Mouse (Mus musculus): ENCODE results near the gene Doxl2. TPM values are rescaled to one million over a fixed set of nuclear protein-coding genes. Genes with fewer than 3 reads are reported as not detected.
A peak's percentile ranks its signal among the peaks of the same experiment; 100 is the strongest.

The Doxl2 gene
- polyA plus RNA-seq, 1 experiment from 2014 or later: not detected

DNA sequence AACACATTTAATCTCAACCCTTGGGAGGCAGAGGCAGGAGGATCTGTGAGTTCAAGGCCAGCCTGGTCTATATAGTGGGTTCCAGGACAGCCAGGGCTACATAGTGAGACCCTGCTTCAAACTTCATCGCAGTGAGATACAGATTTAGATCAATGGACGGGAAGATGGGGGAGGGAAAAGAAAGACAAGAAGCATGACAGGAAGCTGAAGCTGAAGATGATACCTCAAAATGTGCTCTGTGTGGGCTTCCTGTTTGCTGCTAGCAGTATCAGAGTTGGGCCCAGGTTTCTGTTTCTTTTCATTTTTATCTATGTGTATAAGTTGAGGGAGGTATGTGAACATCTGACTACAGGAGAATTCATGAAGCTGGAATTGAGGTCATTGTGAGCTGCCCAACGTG, 38.7 kb downstream of the Doxl2 start:
- H3K27me3 ChIP-seq (replicated peaks; ENCODE audit: control insufficient read depth, insufficient read depth, low read length): no peaks in the 10 kb centered on the region
- no peak for ATAC-seq
- H3K9ac ChIP-seq (ENCODE audit: low read length): no peak overlapping the region
- no peak overlapping the region for H3K27ac ChIP-seq (ENCODE audit: low read depth, low read length)
- no peaks in the 10 kb centered on the region for H3K36me3 ChIP-seq (ENCODE audit: control insufficient read depth, insufficient read depth, low read length)
- DNase-seq (ENCODE audit: low spot score): no peak
- peaks cover 7% of the 10 kb centered on the region; the same call in 1 of the 2 replicates for H3K4me1 ChIP-seq (ENCODE audit: control insufficient read depth, insufficient read depth, low read length)
- no peak overlapping the region for H3K4me3 ChIP-seq (ENCODE audit: low read depth, low read length)
- 94% methylated on average over 3 of the region's 3 CpGs for WGBS
- no peaks in the 10 kb centered on the region for H3K9me3 ChIP-seq (replicated peaks; ENCODE audit: control insufficient read depth, low read length)
- no peak overlapping the region for H3K4me2 ChIP-seq (ENCODE audit: low read length)

DNA sequence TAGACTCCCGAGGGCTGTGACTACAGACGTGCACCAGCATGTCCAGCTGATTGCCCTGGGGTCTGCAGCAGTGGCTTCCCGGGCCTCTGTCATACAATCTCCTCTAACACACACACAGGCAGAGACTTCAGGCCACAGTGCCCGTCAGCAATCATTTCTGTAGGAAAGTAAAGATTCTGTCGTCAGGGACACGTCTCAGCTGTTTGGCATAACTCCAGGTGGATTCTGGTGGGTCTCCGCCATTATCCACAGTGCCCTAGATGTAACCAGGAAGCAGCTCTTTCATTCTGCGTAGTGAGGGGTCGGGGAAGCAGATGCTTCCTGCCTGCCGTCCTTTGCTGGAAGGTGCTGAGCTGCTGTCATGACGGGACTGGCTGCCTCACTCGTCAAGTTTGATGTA, 42.4 kb downstream of the Doxl2 start:
- H3K36me3 ChIP-seq (ENCODE audit: control insufficient read depth, insufficient read depth, low read length): no peaks in the 10 kb centered on the region
- WGBS: 69% methylated on average over 12 of the region's 12 CpGs
- H3K4me1 ChIP-seq (ENCODE audit: control insufficient read depth, insufficient read depth, low read length): peaks cover 12% of the 10 kb centered on the region
- no peaks in the 10 kb centered on the region for H3K27me3 ChIP-seq (replicated peaks; ENCODE audit: control insufficient read depth, insufficient read depth, low read length)
- no peak overlapping the region for H3K9ac ChIP-seq (ENCODE audit: low read length)
- H3K4me2 ChIP-seq (ENCODE audit: low read length): no peak overlapping the region
- H3K9me3 ChIP-seq (replicated peaks; ENCODE audit: control insufficient read depth, low read length): no peaks in the 10 kb centered on the region
- no peak for ATAC-seq
- no peak overlapping the region for H3K27ac ChIP-seq (ENCODE audit: low read depth, low read length)
- no peak overlapping the region for H3K4me3 ChIP-seq (ENCODE audit: low read depth, low read length)
- DNase-seq (ENCODE audit: low spot score): no peak

DNA sequence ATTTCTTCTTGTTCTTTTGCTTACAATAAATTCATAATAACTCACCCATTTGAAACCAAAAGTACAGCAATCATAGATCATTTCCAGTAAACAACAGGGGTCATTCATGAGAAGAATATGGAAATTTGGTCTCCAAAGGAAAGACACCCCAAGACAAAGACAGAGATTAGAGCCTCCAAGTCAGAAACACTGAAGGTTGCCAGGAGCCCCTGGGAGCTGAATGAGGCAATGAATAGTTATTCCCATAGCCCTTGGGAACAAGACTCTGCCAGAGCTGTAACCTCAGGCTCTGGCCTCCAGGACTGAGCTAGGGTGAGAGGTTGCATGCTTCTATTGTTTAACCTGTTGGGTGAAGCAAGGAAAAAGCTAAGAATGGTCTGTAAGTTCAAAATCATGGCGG, 44.6 kb downstream of the Doxl2 start:
- no peaks in the 10 kb centered on the region for H3K36me3 ChIP-seq (ENCODE audit: control insufficient read depth, insufficient read depth, low read length)
- DNase-seq (ENCODE audit: low spot score) (no peak), ATAC-seq (no peak)
- H3K27me3 ChIP-seq (replicated peaks; ENCODE audit: control insufficient read depth, insufficient read depth, low read length): no peaks in the 10 kb centered on the region
- no peak overlapping the region for H3K4me2 ChIP-seq (ENCODE audit: low read length)
- peaks cover 12% of the 10 kb centered on the region for H3K4me1 ChIP-seq (ENCODE audit: control insufficient read depth, insufficient read depth, low read length)
- no peak overlapping the region for H3K9ac ChIP-seq (ENCODE audit: low read length)
- H3K4me3 ChIP-seq (ENCODE audit: low read depth, low read length): no peak overlapping the region
- 86% methylated on average over 1 of the region's 1 CpGs for WGBS
- no peaks in the 10 kb centered on the region for H3K9me3 ChIP-seq (replicated peaks; ENCODE audit: control insufficient read depth, low read length)
- H3K27ac ChIP-seq (ENCODE audit: low read depth, low read length): no peak overlapping the region

DNA sequence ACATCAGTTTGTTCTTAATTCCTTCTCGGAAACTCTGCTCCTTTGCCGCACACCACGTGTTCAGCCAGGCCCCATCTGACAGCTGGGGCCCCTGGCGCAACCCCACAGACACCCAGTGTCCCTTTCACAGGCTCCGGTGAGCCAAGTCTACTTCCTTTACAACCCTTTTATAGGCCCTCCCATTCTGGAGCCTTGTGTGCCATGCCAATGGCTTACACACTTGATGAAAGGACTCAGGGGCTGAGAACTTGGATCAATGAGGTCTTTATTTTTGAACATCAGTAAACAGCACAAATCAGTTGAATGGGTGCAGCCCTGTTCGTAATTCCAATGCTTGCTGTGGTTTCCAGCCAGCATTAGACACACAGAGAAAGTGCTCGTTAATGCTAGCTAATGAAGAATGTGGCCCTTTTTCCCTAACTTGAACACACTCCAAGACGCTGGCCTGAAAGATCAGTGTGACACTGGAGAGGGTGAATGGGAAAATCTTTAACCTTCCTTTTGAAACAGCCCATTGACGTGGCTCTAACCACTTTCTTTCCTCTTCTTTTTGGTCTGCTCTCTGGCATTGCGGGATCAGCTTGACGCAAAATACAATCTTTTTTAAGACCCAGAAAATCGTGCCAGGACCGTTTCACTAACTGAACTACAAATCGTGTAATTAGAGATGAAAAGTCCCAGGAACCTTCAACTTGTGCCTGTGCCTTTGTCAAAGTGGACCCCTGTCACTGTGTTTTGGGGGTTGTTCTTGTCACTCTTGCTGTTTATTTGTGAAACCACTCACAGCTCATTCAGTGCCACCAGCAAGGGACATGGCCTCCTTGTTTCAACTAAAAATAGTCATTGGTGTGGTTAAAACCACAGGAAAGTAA, 46.6 kb downstream of the Doxl2 start:
- H3K36me3 ChIP-seq (ENCODE audit: control insufficient read depth, insufficient read depth, low read length): no peaks in the 10 kb centered on the region
- H3K4me3 ChIP-seq (ENCODE audit: low read depth, low read length): no peak overlapping the region
- 0 out of 2 replicates have a peak, but pooled peaks cover 2% of the 10 kb centered on the region for H3K27me3 ChIP-seq (replicated peaks; ENCODE audit: control insufficient read depth, insufficient read depth, low read length)
- H3K27ac ChIP-seq (ENCODE audit: low read depth, low read length): 0 out of 2 replicates have a peak overlapping the region, but pooled peaks have one; percentile 52
- DNase-seq (ENCODE audit: low spot score): peak; percentile 94
- ATAC-seq: peak; percentile 95
- no peak overlapping the region for H3K4me2 ChIP-seq (ENCODE audit: low read length)
- H3K9me3 ChIP-seq (replicated peaks; ENCODE audit: control insufficient read depth, low read length): no peaks in the 10 kb centered on the region
- WGBS: 7% methylated on average over 14 of the region's 14 CpGs
- H3K9ac ChIP-seq (ENCODE audit: low read length): no peak overlapping the region
- H3K4me1 ChIP-seq (ENCODE audit: control insufficient read depth, insufficient read depth, low read length): peaks cover 12% of the 10 kb centered on the region

DNA sequence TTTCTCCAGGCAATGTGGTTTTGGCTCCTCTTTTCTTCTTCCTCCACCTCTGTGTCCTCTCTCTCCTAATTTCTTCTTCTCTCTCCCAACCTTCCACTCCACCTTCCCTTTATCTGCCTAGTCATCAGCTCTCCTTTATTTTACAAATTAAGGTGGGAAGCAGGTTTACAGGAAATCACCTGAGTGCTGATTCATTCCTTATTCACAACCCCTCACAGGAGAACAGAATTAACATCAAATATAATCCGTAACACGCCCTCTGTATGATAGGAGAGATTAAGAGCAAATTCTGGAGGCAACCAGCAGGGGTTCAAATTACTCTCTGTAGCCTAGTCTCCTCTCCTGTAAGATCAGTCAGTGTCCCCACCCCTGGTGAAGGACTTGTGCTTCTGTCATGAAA, 47.6 kb downstream of the Doxl2 start:
- Histone ChIP-seq H3K9me3 (replicated peaks; ENCODE audit: control insufficient read depth, low read length) (no peaks in the 10 kb centered on the region), H3K4me2 (ENCODE audit: low read length) (no peak overlapping the region), H3K9ac (ENCODE audit: low read length) (no peak overlapping the region), H3K4me3 (ENCODE audit: low read depth, low read length) (no peak overlapping the region), H3K27ac (ENCODE audit: low read depth, low read length) (no peak overlapping the region), H3K27me3 (replicated peaks; ENCODE audit: control insufficient read depth, insufficient read depth, low read length) (0 out of 2 replicates have a peak, but pooled peaks cover 2% of the 10 kb centered on the region), H3K36me3 (ENCODE audit: control insufficient read depth, insufficient read depth, low read length) (no peaks in the 10 kb centered on the region), H3K4me1 (ENCODE audit: control insufficient read depth, insufficient read depth, low read length) (peaks cover 12% of the 10 kb centered on the region)
- WGBS: 81% methylated on average over 2 of the region's 2 CpGs
- ATAC-seq: no peak
- DNase-seq (ENCODE audit: low spot score): no peak

DNA sequence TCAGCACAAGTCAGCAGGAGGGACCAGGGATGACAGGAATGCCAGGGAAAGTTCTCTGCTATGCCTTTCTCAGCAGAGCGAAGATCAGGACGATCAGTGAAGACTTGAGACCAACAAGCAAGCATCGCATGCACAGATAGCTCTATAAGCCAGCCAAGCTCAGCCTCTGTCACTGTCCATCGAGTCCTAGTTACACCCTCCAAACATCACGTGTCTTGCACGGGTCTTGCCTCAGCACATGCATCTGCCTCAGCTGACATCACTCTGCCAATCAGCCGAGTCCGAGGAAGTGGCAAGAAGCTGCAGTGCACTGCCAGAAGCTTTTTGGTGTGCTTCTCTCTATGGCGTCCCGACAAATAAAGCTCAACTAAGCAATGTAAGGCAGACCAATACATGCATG, 48.6 kb downstream of the Doxl2 start:
- Histone ChIP-seq H3K36me3 (ENCODE audit: control insufficient read depth, insufficient read depth, low read length) (no peaks in the 10 kb centered on the region), H3K9ac (ENCODE audit: low read length) (no peak overlapping the region), H3K9me3 (replicated peaks; ENCODE audit: control insufficient read depth, low read length) (no peaks in the 10 kb centered on the region), H3K4me1 (ENCODE audit: control insufficient read depth, insufficient read depth, low read length) (peaks cover 12% of the 10 kb centered on the region), H3K27me3 (replicated peaks; ENCODE audit: control insufficient read depth, insufficient read depth, low read length) (0 out of 2 replicates have a peak, but pooled peaks cover 2% of the 10 kb centered on the region), H3K4me2 (ENCODE audit: low read length) (no peak overlapping the region), H3K27ac (ENCODE audit: low read depth, low read length) (no peak overlapping the region), H3K4me3 (ENCODE audit: low read depth, low read length) (no peak overlapping the region)
- 88% methylated on average over 10 of the region's 10 CpGs for WGBS
- no peak for ATAC-seq
- DNase-seq (ENCODE audit: low spot score): no peak

DNA sequence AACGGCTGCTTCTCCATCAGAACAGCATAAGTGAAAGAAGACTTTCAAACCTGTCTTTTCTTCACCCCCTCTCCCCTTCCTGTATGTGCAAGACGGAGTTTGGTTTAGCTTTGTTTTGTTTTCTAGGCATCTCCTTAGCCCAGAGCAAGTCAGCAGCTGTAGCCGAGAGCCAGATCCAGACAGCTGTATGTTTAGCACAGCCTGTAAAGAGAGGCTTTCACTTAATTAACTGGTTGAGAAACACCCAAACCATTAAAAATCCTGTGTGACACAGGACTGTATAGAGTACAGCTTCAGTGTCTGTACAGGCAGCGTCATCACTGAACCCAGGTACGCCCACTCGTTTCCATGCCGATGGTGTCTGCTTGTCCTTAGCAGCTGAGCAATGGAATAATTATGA, 50.5 kb downstream of the Doxl2 start:
- no peak for ATAC-seq
- no peak overlapping the region for H3K4me2 ChIP-seq (ENCODE audit: low read length)

DNA sequence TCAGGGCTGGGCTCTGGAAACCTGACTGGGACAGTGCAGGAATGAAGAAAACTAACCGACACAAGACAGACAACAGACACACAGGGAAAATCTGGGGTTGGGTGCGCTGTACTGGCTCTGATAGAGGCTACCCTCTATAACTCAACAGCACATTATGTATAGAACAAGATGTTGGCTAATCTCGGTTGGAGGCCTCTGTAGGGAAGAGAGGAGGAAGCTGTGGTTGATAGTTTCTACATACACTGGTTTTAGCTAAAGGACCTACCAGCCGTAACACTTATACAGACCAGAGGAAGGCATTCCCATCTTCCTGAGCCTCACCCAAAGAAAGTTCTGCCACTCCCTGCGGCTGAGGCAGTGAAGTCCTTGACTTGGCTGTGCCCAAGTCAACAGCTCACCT, 51.7 kb downstream of the Doxl2 start:
- no peak overlapping the region for H3K4me3 ChIP-seq (ENCODE audit: low read depth, low read length)
- ATAC-seq (no peak), DNase-seq (ENCODE audit: low spot score) (no peak)
- no peaks in the 10 kb centered on the region for H3K36me3 ChIP-seq (ENCODE audit: control insufficient read depth, insufficient read depth, low read length)
- H3K9ac ChIP-seq (ENCODE audit: low read length): no peak overlapping the region
- 92% methylated on average over 5 of the region's 5 CpGs for WGBS
- H3K4me2 ChIP-seq (ENCODE audit: low read length): no peak overlapping the region
- H3K27ac ChIP-seq (ENCODE audit: low read depth, low read length): no peak overlapping the region
- no peaks in the 10 kb centered on the region for H3K9me3 ChIP-seq (replicated peaks; ENCODE audit: control insufficient read depth, low read length)
- H3K27me3 ChIP-seq (replicated peaks; ENCODE audit: control insufficient read depth, insufficient read depth, low read length): 0 out of 2 replicates have a peak, but pooled peaks cover 2% of the 10 kb centered on the region
- peaks cover 3% of the 10 kb centered on the region for H3K4me1 ChIP-seq (ENCODE audit: control insufficient read depth, insufficient read depth, low read length)

More for the DNA sequence above, 50.5 kb downstream of the Doxl2 start:
- DNase-seq (ENCODE audit: low spot score): no peak
- Histone ChIP-seq H3K36me3 (ENCODE audit: control insufficient read depth, insufficient read depth, low read length) (no peaks in the 10 kb centered on the region), H3K9ac (ENCODE audit: low read length) (no peak overlapping the region), H3K9me3 (replicated peaks; ENCODE audit: control insufficient read depth, low read length) (no peaks in the 10 kb centered on the region), H3K27ac (ENCODE audit: low read depth, low read length) (no peak overlapping the region), H3K4me3 (ENCODE audit: low read depth, low read length) (no peak overlapping the region), H3K27me3 (replicated peaks; ENCODE audit: control insufficient read depth, insufficient read depth, low read length) (0 out of 2 replicates have a peak, but pooled peaks cover 2% of the 10 kb centered on the region), H3K4me1 (ENCODE audit: control insufficient read depth, insufficient read depth, low read length) (peaks cover 6% of the 10 kb centered on the region)
- 60% methylated on average over 7 of the region's 7 CpGs for WGBS

DNA sequence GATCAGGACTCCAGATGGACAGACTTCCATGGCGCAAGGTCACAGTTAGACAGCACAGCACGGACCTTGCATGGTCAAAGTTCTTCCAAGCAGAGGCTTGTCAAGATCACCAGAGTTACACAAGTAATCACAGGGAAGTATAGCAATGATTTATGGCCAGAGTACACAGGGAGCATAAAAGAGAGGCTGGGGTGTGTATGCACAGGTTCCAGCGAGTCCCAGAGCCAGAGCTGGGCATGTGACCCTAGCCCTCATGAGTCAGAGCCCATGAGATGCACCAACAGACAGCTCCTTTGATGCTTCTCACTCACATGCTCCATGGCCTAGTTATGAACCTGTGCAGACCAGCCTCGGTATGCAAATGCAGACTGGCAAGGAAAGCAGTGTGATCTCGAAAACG, 53.3 kb downstream of the Doxl2 start:
- no peak overlapping the region for H3K4me3 ChIP-seq (ENCODE audit: low read depth, low read length)
- H3K4me2 ChIP-seq (ENCODE audit: low read length): no peak overlapping the region
- no peaks in the 10 kb centered on the region for H3K9me3 ChIP-seq (replicated peaks; ENCODE audit: control insufficient read depth, low read length)
- WGBS: 86% methylated on average over 6 of the region's 6 CpGs
- 0 out of 2 replicates have a peak, but pooled peaks cover 2% of the 10 kb centered on the region for H3K27me3 ChIP-seq (replicated peaks; ENCODE audit: control insufficient read depth, insufficient read depth, low read length)
- no peak overlapping the region for H3K9ac ChIP-seq (ENCODE audit: low read length)
- no peak for DNase-seq (ENCODE audit: low spot score)
- no peaks in the 10 kb centered on the region for H3K36me3 ChIP-seq (ENCODE audit: control insufficient read depth, insufficient read depth, low read length)
- H3K27ac ChIP-seq (ENCODE audit: low read depth, low read length): no peak overlapping the region
- H3K4me1 ChIP-seq (ENCODE audit: control insufficient read depth, insufficient read depth, low read length): no peaks in the 10 kb centered on the region
- no peak for ATAC-seq

Measured in forebrain, embryonic 14.5 days (tissue).